Mouse (Mus musculus): ENCODE data around the gene Atxn7l3.
"Not testable (repeated sequence)": the region's sequence is repeated elsewhere in the genome, so short reads cannot be mapped to it uniquely, and the experiment has no call there.

Atxn7l3 gene

DNA sequence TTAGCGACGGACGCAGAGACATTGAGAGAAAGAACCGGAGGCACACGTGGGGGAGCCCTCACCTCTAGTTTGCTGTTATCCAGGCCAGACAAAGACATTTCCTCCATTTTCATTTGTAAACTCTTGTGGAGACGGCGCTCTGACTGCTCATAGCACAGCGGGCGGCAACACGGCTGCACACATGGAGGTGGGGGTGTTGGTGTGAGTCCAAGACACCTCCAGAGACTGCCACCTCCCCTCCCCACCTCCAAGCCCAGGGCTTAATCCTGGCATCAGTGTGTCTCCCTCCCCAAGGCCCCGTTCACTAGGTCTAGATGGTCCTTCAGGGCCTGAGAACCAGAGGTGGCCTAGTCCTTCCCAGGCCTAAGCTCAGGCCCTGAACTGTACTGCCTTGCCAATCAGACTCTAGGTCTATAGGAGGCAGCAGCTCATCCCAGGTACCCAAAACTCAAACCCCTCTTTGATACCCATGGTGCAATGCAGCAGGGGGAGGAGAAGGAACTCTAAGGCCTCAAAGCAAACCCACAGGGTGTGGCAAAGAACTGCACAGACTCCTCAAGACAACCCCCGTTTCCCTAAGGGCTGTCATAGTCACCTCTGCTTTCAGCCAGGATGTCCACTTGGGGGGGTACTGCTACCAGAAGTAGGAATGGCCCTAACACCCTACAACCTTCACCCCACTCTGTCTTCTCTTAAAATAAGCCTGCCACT lies 1.4 kb downstream of the Atxn7l3 start:
- DNase-seq, result peak; percentile 40 to 49

DNA sequence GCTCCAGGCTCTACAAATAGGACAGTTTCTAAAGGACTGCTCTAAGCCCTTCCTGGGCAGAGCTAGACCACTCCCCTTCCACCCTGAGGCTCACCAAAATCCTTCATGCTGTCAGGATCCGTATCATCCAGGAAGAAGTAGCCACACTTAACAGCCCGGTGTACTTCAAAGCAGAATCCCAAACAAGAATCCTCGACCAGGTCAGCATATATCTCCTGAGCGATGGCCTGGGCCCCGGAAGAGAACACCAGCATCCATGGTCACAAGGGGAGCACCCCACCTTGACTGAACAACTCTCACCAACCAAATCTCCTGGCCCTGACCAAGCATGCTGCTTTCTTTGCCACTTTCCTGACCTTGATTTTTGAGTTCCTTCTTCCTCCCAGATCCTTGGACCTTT lies 2.0 kb downstream of the Atxn7l3 start:
- DNase-seq, result no peak

DNA sequence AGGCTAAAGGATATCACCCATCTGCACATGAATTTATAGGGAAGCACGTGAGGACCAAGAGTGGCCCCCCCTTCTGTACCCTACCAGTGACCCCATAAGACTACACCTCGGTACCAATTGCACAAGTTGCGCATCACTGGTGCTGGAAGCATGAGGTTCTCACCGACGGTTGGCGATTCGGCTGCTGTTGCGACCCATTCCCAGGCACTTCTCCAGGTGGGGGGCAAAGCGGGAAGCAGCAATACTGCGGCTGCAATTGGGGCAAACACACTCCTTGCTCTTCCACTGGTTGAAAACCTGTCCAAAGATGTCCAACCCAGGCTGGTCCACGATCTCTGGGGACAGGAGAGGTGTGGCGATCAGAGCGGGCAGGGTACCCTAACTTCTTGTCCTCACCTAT lies 2.5 kb downstream of the Atxn7l3 start:
- no peak for DNase-seq

DNA sequence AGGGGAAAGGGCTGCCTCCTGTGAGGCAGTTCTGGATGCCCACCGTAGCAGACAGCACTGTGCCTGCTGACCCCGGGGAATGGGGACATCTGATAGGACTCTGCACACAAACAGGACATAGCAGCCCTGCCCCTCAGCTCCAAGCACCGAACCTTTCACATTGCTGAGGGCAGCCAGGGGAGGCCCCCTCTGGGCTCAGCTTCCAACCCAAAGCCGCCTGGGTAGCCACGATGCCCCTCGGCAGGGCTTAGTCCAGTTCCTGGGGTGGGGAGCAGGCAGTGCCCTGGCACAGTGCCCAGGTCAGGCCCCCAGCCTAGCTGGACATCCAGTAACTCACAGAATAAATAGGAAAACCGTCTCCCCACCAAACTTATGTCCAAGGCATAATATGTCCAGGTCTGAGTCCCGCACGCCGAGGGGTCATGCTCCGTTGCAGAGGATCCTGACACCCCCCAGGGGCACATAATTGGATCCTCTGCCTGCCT lies 5.3 kb downstream of the Atxn7l3 start:
- DNase-seq, result no peak

GRCm38 (mm10) chr11:102290141-102290540 lies 6.3 kb downstream of the Atxn7l3 start:
- no peak for DNase-seq

GRCm38 (mm10) chr11:102289511-102290100 lies 6.8 kb downstream of the Atxn7l3 start:
- no peak for DNase-seq

DNA sequence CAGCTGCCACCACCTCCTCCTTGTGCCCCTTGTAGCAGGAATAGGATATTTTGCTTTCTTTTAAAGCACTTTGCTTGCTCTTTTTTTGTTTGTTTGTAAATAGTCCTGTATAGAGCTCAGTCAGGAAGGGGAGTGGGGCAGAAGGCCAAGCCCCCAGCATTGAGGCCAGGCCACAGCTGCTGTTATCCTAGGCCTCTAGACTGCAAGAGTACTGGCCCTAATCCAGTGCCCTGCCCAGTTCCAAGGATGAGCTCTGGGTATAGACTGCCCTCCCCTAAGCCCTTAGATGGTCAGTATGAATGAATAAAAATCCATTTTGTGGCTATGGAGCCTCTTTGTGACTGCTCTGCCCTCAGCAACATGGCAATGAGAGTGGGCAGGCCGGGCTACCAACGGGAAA lies 7.5 kb downstream of the Atxn7l3 start:
- DNase-seq, result no peak

GRCm38 (mm10) chr11:102288027-102288804 lies 8.2 kb downstream of the Atxn7l3 start:
- no peak for DNase-seq

GRCm38 (mm10) chr11:102287485-102287884 lies 8.9 kb downstream of the Atxn7l3 start:
- DNase-seq, result no peak

GRCm38 (mm10) chr11:102285095-102285834 lies 11.2 kb downstream of the Atxn7l3 start:
- no peak for DNase-seq

- peak; percentile 98 for DNase-seq
Observed at GRCm38 (mm10) chr11:102284501-102285094, 11.8 kb downstream of the Atxn7l3 start, which contains the start of gene Tmub2. TSS of gene Tmub2 (plus strand) at chr11:102284931.

GRCm38 (mm10) chr11:102283922-102284321 lies 12.5 kb downstream of the Atxn7l3 start:
- no peak for DNase-seq

- not testable (repeated sequence) for DNase-seq
Observed at GRCm38 (mm10) chr11:102280267-102280666, 16.2 kb downstream of the Atxn7l3 start.

- no peak for DNase-seq
Observed at GRCm38 (mm10) chr11:102279595-102279994, 16.8 kb downstream of the Atxn7l3 start.

DNA sequence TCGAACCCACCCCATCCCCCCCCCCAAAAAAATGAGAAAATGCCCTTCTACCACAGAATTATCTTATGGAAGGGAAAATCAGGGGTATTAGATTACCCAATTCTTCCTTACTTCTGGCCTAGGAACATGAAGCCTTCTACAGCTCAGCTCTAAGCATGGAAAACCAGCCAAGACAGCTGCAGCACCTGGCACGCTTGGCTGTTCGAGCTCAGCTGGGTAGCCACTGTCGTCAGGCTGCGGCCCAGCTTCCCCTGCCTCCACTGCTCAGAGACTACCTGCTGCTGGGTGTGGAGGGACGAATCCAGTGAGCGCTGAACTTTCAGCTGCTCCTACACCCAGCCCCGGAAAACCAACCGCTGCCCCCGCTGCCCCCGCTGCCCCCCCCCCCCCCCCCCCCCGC lies 18.7 kb downstream of the Atxn7l3 start:
- no peak for DNase-seq

GRCm38 (mm10) chr11:102276411-102276915 lies 20.0 kb downstream of the Atxn7l3 start:
- no peak for DNase-seq

DNA sequence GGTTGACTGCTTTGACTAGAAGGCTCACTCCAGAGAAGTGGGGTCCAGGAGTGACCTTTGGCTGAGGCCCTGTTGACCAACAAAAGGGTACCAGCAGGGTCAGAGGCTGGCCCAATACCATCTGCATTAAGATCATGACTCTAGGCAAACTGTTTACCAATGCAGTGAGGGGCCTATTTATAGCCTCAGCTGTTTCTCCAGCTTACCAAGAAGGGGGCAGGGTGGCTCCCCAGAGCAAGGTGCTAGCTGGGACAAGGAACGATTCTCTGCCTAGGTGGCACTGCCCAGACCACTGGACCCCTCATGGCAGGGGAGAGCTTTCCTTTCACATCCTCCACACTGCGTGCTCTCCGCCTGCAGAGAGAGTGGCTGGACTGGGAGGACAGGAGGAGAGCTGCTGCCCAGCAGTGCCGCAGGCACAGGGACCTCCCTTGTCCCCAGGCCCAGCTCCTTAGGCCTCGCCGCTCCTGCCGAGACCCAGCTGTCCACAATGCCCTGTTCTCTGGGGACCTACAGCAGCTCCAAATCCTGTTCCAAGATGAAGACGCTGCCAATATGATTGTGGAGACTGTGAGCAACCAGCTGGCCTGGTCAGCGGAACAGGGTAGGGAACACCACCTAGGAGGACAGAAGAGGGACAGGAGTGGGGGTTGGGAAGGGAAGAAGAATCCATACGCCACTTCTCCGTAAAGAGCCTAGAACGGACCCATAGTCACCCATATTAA lies 27.7 kb downstream of the Atxn7l3 start, which contains the start of gene Asb16:
Gene Asb16 (plus strand): TSS at position 224 of the 725 bp plus-strand sequence.
- no peak for DNase-seq

DNA sequence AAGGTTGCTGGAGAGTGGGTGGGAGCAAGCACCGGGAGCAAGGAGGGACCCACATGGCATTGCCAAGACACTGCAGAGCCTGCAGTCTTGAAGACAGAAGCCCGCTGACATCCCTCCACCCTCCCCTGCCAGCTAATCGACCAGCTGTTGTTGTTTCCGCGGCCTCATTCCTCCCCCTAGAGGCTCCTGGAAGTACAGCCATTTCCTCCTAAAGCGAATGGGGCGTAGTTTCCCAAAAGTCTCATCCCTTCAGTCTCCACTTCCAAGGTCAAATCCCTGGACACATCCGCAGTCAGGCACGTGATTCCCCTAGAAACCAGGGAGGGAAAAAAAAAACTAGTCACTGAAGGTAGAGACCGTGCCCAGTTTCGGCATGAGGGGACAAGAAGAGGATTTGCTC lies 29.0 kb downstream of the Atxn7l3 start:
- peak; percentile 58 to 74 for DNase-seq

DNA sequence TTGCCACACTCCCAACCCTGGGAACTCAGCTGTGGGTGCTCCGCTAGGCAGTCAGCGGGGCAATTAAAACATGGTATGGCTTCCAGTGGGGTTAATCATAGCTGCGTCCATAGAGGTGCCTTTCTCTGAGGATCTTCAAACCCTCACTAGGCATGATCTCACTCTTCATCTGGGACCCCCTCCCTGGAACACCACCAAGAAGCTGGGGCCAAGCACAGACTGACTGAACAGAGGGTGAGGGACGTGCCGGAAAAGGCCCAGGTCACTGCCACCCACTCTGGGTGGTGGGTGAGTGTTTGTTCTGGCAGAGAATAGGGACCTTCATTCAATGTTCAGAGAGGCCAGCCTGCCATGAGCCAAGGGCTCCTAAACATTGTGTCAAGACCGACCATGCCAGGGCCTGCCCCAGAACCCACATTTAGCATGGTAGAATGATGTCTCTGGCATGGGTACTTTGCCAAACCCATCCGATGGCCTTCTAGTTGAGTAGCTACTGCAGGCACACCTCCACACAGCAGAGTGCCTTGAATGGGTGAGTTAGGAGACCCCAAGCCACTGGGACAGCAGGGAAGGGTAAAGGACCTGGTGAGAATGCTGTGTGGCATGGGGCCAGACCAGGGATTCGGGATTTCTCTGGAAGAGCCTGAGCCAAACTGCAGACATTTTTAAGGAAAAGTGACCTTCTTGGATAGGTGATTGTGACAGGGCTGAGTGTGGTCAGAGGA lies 29.6 kb downstream of the Atxn7l3 start:
- no peak for DNase-seq

- DNase-seq, result no peak
Observed at GRCm38 (mm10) chr11:102265816-102266215, 30.6 kb downstream of the Atxn7l3 start.

GRCm38 (mm10) chr11:102263211-102263610 lies 33.2 kb downstream of the Atxn7l3 start:
- no peak for DNase-seq

Data from lung, adult 18-20 months (tissue).